ENCODE assay signal across 21 mouse cellular contexts in genomic region chr16:37367426-37367825, GRCm38 (mm10). TPM values are rescaled to one million over a fixed set of nuclear protein-coding genes. Genes with fewer than 3 reads are reported as not detected.
DNase-seq lines count a peak whose midpoint lies in the region; ATAC-seq and TF ChIP-seq lines count a peak whose summit lies in the region.
"Had no signal": no experiment of that assay in that cellular context is flagged by ENCODE, and none has a peak within 500 bp of the region (broad histone marks: within the 10 kb centered on the region; RNA-seq: fewer than 3 reads in every experiment).

No protein-coding gene starts in this region.

- no peak overlapping the region for H3K4me2 ChIP-seq in forebrain, embryonic 13.5 days
- H3K4me2 ChIP-seq in liver, postnatal 0 days (ENCODE audit: low read depth, low read length), result no peak overlapping the region
- H3K4me2 ChIP-seq: embryonic facial prominence, embryonic 13.5 days; forebrain, embryonic 12.5 days; heart, embryonic 13.5 days; hindbrain, embryonic 15.5 days had no signal

- no peak overlapping the region for H3K4me3 ChIP-seq in cerebellum, adult 2 months (replicated peaks; ENCODE audit: insufficient read depth, low read depth, low read length)
- no peak overlapping the region for H3K4me3 ChIP-seq in forebrain, embryonic 13.5 days
- H3K4me3 ChIP-seq in liver, postnatal 0 days (ENCODE audit: low read depth, low read length), result no peak overlapping the region
- H3K4me3 ChIP-seq: embryonic facial prominence, embryonic 13.5 days; forebrain, embryonic 12.5 days; gastrocnemius, adult 2 months; heart, embryonic 13.5 days; hindbrain, embryonic 15.5 days had no signal

- no peak overlapping the region for H3K27ac ChIP-seq in cerebellum, adult 2 months (ENCODE audit: insufficient read depth, low read length)
- H3K27ac ChIP-seq in forebrain, embryonic 13.5 days, result no peak overlapping the region
- H3K27ac ChIP-seq in liver, postnatal 0 days (ENCODE audit: low read depth), result no peak overlapping the region
- H3K27ac ChIP-seq: embryonic facial prominence, embryonic 13.5 days; forebrain, embryonic 12.5 days; gastrocnemius, adult 2 months; heart, embryonic 13.5 days; hindbrain, embryonic 15.5 days had no signal

- H3K9ac ChIP-seq in forebrain, embryonic 13.5 days, result no peak overlapping the region
- no peak overlapping the region for H3K9ac ChIP-seq in liver, postnatal 0 days (replicated peaks)
- H3K9ac ChIP-seq: embryonic facial prominence, embryonic 13.5 days; forebrain, embryonic 12.5 days; heart, embryonic 13.5 days; hindbrain, embryonic 15.5 days had no signal

- no peak for TF ChIP-seq POLR2A in cerebellum, adult 2 months (IDR thresholded peaks at IDR 0.05; ENCODE audit: borderline replicate concordance, insufficient read depth, low read length)

- H3K9me3 ChIP-seq in forebrain, embryonic 13.5 days (replicated peaks), result no peaks in the 10 kb centered on the region
- H3K9me3 ChIP-seq in liver, postnatal 0 days (ENCODE audit: low read length), result no peaks in the 10 kb centered on the region
- H3K9me3 ChIP-seq: embryonic facial prominence, embryonic 13.5 days; forebrain, embryonic 12.5 days; G1E; heart, embryonic 13.5 days; hindbrain, embryonic 15.5 days had no signal

- peaks cover 5% of the 10 kb centered on the region; the same call in 1 of the 2 replicates for H3K4me1 ChIP-seq in cerebellum, adult 2 months (ENCODE audit: control insufficient read depth, insufficient read depth, low read length)
- H3K4me1 ChIP-seq in forebrain, embryonic 13.5 days, result no peaks in the 10 kb centered on the region
- H3K4me1 ChIP-seq in liver, postnatal 0 days (ENCODE audit: insufficient read depth), result no peaks in the 10 kb centered on the region
- H3K4me1 ChIP-seq: embryonic facial prominence, embryonic 13.5 days; heart, embryonic 13.5 days; hindbrain, embryonic 15.5 days had no signal

- DNase-seq in cerebellum, adult 11 months, result peak; percentile 49
- peak; percentile 67 for DNase-seq in cerebellum, adult 2 months
- peak; percentile 54 to 70 for DNase-seq in cerebellum, postnatal 10 days
- DNase-seq in liver, postnatal 0 days, result no peak
- DNase-seq in gastrocnemius, postnatal 10 days, result no peak
- DNase-seq: adrenal gland, postnatal 10 days; B cell, adult 2 months; gastrocnemius, adult 2 months; gastrocnemius, postnatal 36 days; heart, adult 11 months; heart, postnatal 36 days; kidney, adult 2 months had no signal

- no peaks in the 10 kb centered on the region for H3K27me3 ChIP-seq in cerebellum, adult 2 months (ENCODE audit: control insufficient read depth, insufficient read depth, low read length)
- H3K27me3 ChIP-seq in forebrain, embryonic 13.5 days, result no peaks in the 10 kb centered on the region
- H3K27me3 ChIP-seq in liver, postnatal 0 days (ENCODE audit: insufficient read depth, low read length), result no peaks in the 10 kb centered on the region
- H3K27me3 ChIP-seq: embryonic facial prominence, embryonic 13.5 days; forebrain, embryonic 12.5 days; heart, embryonic 13.5 days; hindbrain, embryonic 15.5 days had no signal

- no peaks in the 10 kb centered on the region for H3K36me3 ChIP-seq in forebrain, embryonic 13.5 days (ENCODE audit: poor library complexity, severe bottlenecking)
- no peaks in the 10 kb centered on the region for H3K36me3 ChIP-seq in liver, postnatal 0 days (replicated peaks; ENCODE audit: insufficient read depth, low read length)
- H3K36me3 ChIP-seq: embryonic facial prominence, embryonic 13.5 days; forebrain, embryonic 12.5 days; G1E; heart, embryonic 13.5 days; hindbrain, embryonic 15.5 days had no signal

- TF ChIP-seq EP300 in liver, postnatal 0 days (IDR thresholded peaks at IDR 0.05; ENCODE audit: low read depth), result no peak

- no peak for TF ChIP-seq CTCF in cerebellum, adult 2 months (IDR thresholded peaks at IDR 0.05; ENCODE audit: borderline replicate concordance, insufficient read depth, low read depth, low read length)
- no peak for TF ChIP-seq CTCF in liver, postnatal 0 days (IDR thresholded peaks at IDR 0.05; ENCODE audit: low read depth)

- WGBS in cerebellum, adult 2 months, result 31% methylated on average over 4 of the region's 4 CpGs
- WGBS in forebrain, embryonic 13.5 days, result 89% methylated on average over 4 of the region's 4 CpGs
- 81% methylated on average over 4 of the region's 4 CpGs for WGBS in liver, postnatal 0 days (ENCODE audit: insufficient replicate concordance)

- no peak for ATAC-seq in cerebellum, adult (ENCODE audit: insufficient number of reproducible peaks, low FRiP score, low TSS enrichment)
- ATAC-seq in forebrain, embryonic 13.5 days, result no peak
- ATAC-seq in liver, postnatal 0 days, result no peak
- ATAC-seq: CD4-positive, CD25-positive, alpha-beta regulatory T cell, adult 4 months; intestine, embryonic 16.5 days had no signal

RNA-seq across cellular contexts. Expression of gene Stxbp5l, which starts 17.3 kb away (rescaled TPM):
- 20.0 and 25.4 TPM in 2 replicates for polyA plus RNA-seq in cerebellum, adult 2 months (2012; rRNA removed)
- polyA plus RNA-seq in forebrain, embryonic 13.5 days (2015; fragmentation: Nextera tagmentation; extraction: Ambion mirVana), result 4.5 and 4.7 TPM in 2 replicates
- 0.07 TPM in 1 of 2 replicates, not detected in the other for polyA plus RNA-seq in liver, postnatal 0 days (2015; fragmentation: Nextera tagmentation; extraction: Ambion mirVana)
- total RNA-seq in gastrocnemius, postnatal 10 days (2021), result under 1 TPM; 0.33 to 0.41 TPM
- total RNA-seq: heart, postnatal 36 days had no signal
- polyA plus RNA-seq: G1E had no signal

Comparison
In these comparisons a context has a peak if more than half of its experiments do, and no peak if none do; other contexts are left out.
1. DNase-seq: peak in cerebellum, adult 11 months (single experiment), cerebellum, adult 2 months (2 of 2) and cerebellum, postnatal 10 days (2 of 2); none in liver, postnatal 0 days (single experiment) and gastrocnemius, postnatal 10 days (single experiment).